8 mouse cellular contexts compared by ENCODE assay signal in the genomic region with DNA sequence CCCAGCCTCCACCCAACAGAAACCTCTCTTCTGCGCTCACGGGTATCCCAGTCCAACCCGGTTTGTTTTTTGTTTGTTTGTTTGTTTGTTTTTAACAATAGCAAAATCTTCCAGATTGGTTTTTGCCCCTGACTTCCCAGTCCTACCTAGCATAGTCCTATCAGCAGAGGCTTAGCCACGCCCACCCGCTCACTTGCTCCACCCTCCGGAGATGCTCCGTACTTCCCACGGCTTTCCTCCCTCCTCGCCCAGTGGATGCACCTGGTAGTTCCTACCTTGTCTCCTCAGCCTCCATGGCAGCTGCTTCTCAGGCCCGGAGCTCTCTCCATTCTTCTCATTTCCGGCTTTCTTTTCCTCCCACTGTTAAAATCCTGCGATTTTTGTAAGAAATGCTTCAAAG. TPM values are rescaled to one million over a fixed set of nuclear protein-coding genes. Genes with fewer than 3 reads are reported as not detected.
DNase-seq lines count a peak whose midpoint lies in the region; ATAC-seq and TF ChIP-seq lines count a peak whose summit lies in the region.
"Had no signal": no experiment of that assay in that cellular context is flagged by ENCODE, and none has a peak within 500 bp of the region (broad histone marks: within the 10 kb centered on the region; RNA-seq: fewer than 3 reads in every experiment).

No protein-coding gene starts in this region.

- no peaks in the 10 kb centered on the region for H3K4me1 ChIP-seq in hindbrain, postnatal 0 days (ENCODE audit: insufficient read depth, low read length)
- 0 out of 2 replicates have a peak, but pooled peaks cover 6% of the 10 kb centered on the region for H3K4me1 ChIP-seq in hindbrain, embryonic 12.5 days
- peaks cover 0 to 10% of the 10 kb centered on the region in 2 experiments; a peak in 1 of 4 replicates for H3K4me1 ChIP-seq in ES-E14 (ENCODE audit: control insufficient read depth in 2 of 2, insufficient read depth in 2 of 2, low read length in 2 of 2, poor library complexity in 1 of 2)
- H3K4me1 ChIP-seq in olfactory bulb, adult 2 months (ENCODE audit: control insufficient read depth, insufficient read depth, low read length) = peaks cover 10% of the 10 kb centered on the region
- H3K4me1 ChIP-seq: lung, embryonic 15.5 days had no signal

- no peaks in the 10 kb centered on the region for H3K36me3 ChIP-seq in hindbrain, postnatal 0 days (ENCODE audit: insufficient read depth, low read length)
- H3K36me3 ChIP-seq in hindbrain, embryonic 12.5 days = no peaks in the 10 kb centered on the region
- no peaks in the 10 kb centered on the region for H3K36me3 ChIP-seq in ES-E14 (ENCODE audit: control insufficient read depth, insufficient read depth, low read length, poor library complexity, severe bottlenecking)
- H3K36me3 ChIP-seq: lung, embryonic 15.5 days had no signal

- H3K27me3 ChIP-seq in hindbrain, postnatal 0 days (ENCODE audit: insufficient read depth, low read length) = no peaks in the 10 kb centered on the region
- peaks cover 16% of the 10 kb centered on the region; the same call in 1 of the 2 replicates for H3K27me3 ChIP-seq in hindbrain, embryonic 12.5 days

- no peak for TF ChIP-seq POLR2A in olfactory bulb, adult 2 months (IDR thresholded peaks at IDR 0.05; ENCODE audit: insufficient read depth, low read depth, low read length)

- H3K4me2 ChIP-seq in hindbrain, postnatal 0 days (ENCODE audit: low read depth, low read length) = no peak overlapping the region
- no peak overlapping the region for H3K4me2 ChIP-seq in hindbrain, embryonic 12.5 days (replicated peaks)
- H3K4me2 ChIP-seq: lung, embryonic 15.5 days had no signal

- no peak overlapping the region for H3K4me3 ChIP-seq in hindbrain, postnatal 0 days (ENCODE audit: low read length)
- no peak overlapping the region for H3K4me3 ChIP-seq in hindbrain, embryonic 12.5 days
- H3K4me3 ChIP-seq in ES-E14 (ENCODE audit: insufficient read depth in 1 of 2, low read depth in 1 of 2, low read length in 2 of 2, poor library complexity in 1 of 2, severe bottlenecking in 1 of 2) = no peak overlapping the region
- H3K4me3 ChIP-seq in olfactory bulb, adult 2 months (ENCODE audit: insufficient read depth, low read depth, low read length) = no peak overlapping the region
- H3K4me3 ChIP-seq: lung, embryonic 15.5 days had no signal

- 27% methylated on average over 12 of the region's 12 CpGs for WGBS in hindbrain, postnatal 0 days
- 21% methylated on average over 12 of the region's 12 CpGs for WGBS in hindbrain, embryonic 12.5 days
- 51% methylated on average over 12 of the region's 12 CpGs for WGBS in olfactory bulb, adult 2 months

- no peak overlapping the region for H3K27ac ChIP-seq in hindbrain, postnatal 0 days
- H3K27ac ChIP-seq in hindbrain, embryonic 12.5 days = no peak overlapping the region
- no peak overlapping the region for H3K27ac ChIP-seq in ES-E14 (ENCODE audit: insufficient read depth, low read depth, low read length, poor library complexity, severe bottlenecking)
- no peak overlapping the region for H3K27ac ChIP-seq in olfactory bulb, adult 2 months (ENCODE audit: insufficient read depth, low read depth, low read length)
- H3K27ac ChIP-seq: lung, embryonic 15.5 days had no signal

- ATAC-seq in hindbrain, postnatal 0 days = peak; percentile 77
- no peak for ATAC-seq in hindbrain, embryonic 12.5 days (ENCODE audit: low FRiP score)

- in situ Hi-C loops in ES-E14 (cut with MboI; ENCODE audit: low sequenced_read_pairs in 2 of 2, unreplicated experiment in 2 of 2) = loop anchor here in 1 of 2 experiments (10.0 kb wide), 1 partner anchor 69 kb away; no protein-coding TSS in a partner anchor

- peak; percentile 59 for DNase-seq in hindbrain, postnatal 0 days (ENCODE audit: low spot score)
- peak; percentile 89 for DNase-seq in ES-E14 (ENCODE audit: low read depth, low spot score)
- peak; percentile 18 for DNase-seq in c-Kit-positive CD71-positive TER-119-positive erythroid progenitor cells, embryonic 14.5 days (ENCODE audit: low spot score)
- peak; percentile 48 for DNase-seq in kidney, postnatal 14 days
- DNase-seq in layer of hippocampus, postnatal 10 days (ENCODE audit: low spot score in 2 of 2) = no peak

- no peaks in the 10 kb centered on the region for H3K9me3 ChIP-seq in hindbrain, postnatal 0 days (ENCODE audit: low read length)
- no peaks in the 10 kb centered on the region for H3K9me3 ChIP-seq in hindbrain, embryonic 12.5 days (replicated peaks)
- no peaks in the 10 kb centered on the region for H3K9me3 ChIP-seq in ES-E14 (ENCODE audit: control insufficient read depth, insufficient read depth, low read depth, low read length)
- H3K9me3 ChIP-seq: lung, embryonic 15.5 days had no signal

- TF ChIP-seq CTCF in hindbrain, postnatal 0 days (IDR thresholded peaks at IDR 0.05; ENCODE audit: low read depth) = peak; percentile 59
- TF ChIP-seq CTCF in olfactory bulb, adult 2 months (IDR thresholded peaks at IDR 0.05; ENCODE audit: insufficient read depth, low read depth, low read length) = 0 out of 2 replicates have a peak, but pooled peaks have one; percentile 19

- no peak overlapping the region for H3K9ac ChIP-seq in hindbrain, postnatal 0 days (replicated peaks; ENCODE audit: low read length)
- H3K9ac ChIP-seq in hindbrain, embryonic 12.5 days = no peak overlapping the region
- H3K9ac ChIP-seq in ES-E14 (ENCODE audit: insufficient read depth, low read depth, low read length, poor library complexity, severe bottlenecking) = no peak overlapping the region
- H3K9ac ChIP-seq: lung, embryonic 15.5 days had no signal

TF ChIP-seq in ES-E14, 5 proteins besides CTCF, POLR2A, EP300 and RAD21:
- TF ChIP-seq ZC3H11A (IDR thresholded peaks at IDR 0.05; ENCODE audit: borderline replicate concordance, low read depth, low read length) (no peak), HCFC1 (IDR thresholded peaks at IDR 0.05; ENCODE audit: borderline replicate concordance, insufficient read depth, low read length) (no peak), CHD2 (IDR thresholded peaks at IDR 0.05; ENCODE audit: low read depth, low read length) (no peak), ZNF384 (IDR thresholded peaks at IDR 0.05; ENCODE audit: low read depth, low read length) (no peak), MAFK (IDR thresholded peaks at IDR 0.05; ENCODE audit: insufficient read depth, low read depth, low read length) (no peak)

RNA-seq across cellular contexts. Expression of gene Gm10188, which starts 4.0 kb away (rescaled TPM):
- not detected in 2 replicates for total RNA-seq in hindbrain, postnatal 0 days (2014; rRNA removed)
- 0.28 TPM in 1 of 2 replicates, not detected in the other for polyA plus RNA-seq in hindbrain, postnatal 0 days (2015; fragmentation: Nextera tagmentation; extraction: Ambion mirVana)
- 0.49 TPM in 1 of 2 replicates, not detected in the other for polyA plus RNA-seq in hindbrain, embryonic 12.5 days (2016; fragmentation: Nextera tagmentation; extraction: Ambion mirVana)
- 0.37 TPM in 1 of 2 replicates, not detected in the other for total RNA-seq in ES-E14 (2012; rRNA removed)
- polyA plus RNA-seq in olfactory bulb, adult 2 months (2012; ENCODE audit: insufficient read depth, insufficient read length, low replicate concordance, missing spikeins) = not detected in 2 replicates
- not detected for total RNA-seq in layer of hippocampus, postnatal 10 days (2021)
- polyA plus RNA-seq: lung, embryonic 15.5 days had no signal

RNA-seq across cellular contexts. Expression of gene AC124108.1, which starts 42.3 kb away (rescaled TPM):
- total RNA-seq in hindbrain, postnatal 0 days (2014; rRNA removed) = 2.0 and 4.8 TPM in 2 replicates
- polyA plus RNA-seq in hindbrain, postnatal 0 days (2015; fragmentation: Nextera tagmentation; extraction: Ambion mirVana) = 0.50 and 0.70 TPM in 2 replicates
- 3.6 and 4.1 TPM in 2 replicates for polyA plus RNA-seq in hindbrain, embryonic 12.5 days (2016; fragmentation: Nextera tagmentation; extraction: Ambion mirVana)
- 5.0 and 6.5 TPM in 2 replicates for total RNA-seq in ES-E14 (2012; rRNA removed)
- not detected in 2 replicates for polyA plus RNA-seq in olfactory bulb, adult 2 months (2012; ENCODE audit: insufficient read depth, insufficient read length, low replicate concordance, missing spikeins)
- 1 to 10 TPM; 1.7 TPM for total RNA-seq in layer of hippocampus, postnatal 10 days (2021)

RNA-seq across cellular contexts. Expression of gene Lemd1, which starts 42.3 kb away (rescaled TPM):
- 10.9 and 16.6 TPM in 2 replicates for total RNA-seq in hindbrain, postnatal 0 days (2014; rRNA removed)
- polyA plus RNA-seq in hindbrain, postnatal 0 days (2015; fragmentation: Nextera tagmentation; extraction: Ambion mirVana) = 7.9 and 9.0 TPM in 2 replicates
- 10.8 and 12.7 TPM in 2 replicates for polyA plus RNA-seq in hindbrain, embryonic 12.5 days (2016; fragmentation: Nextera tagmentation; extraction: Ambion mirVana)
- 3.9 and 4.3 TPM in 2 replicates for total RNA-seq in ES-E14 (2012; rRNA removed)
- polyA plus RNA-seq in olfactory bulb, adult 2 months (2012; ENCODE audit: insufficient read depth, insufficient read length, low replicate concordance, missing spikeins) = not detected in 2 replicates
- 1 to 10 TPM; 4.9 TPM for total RNA-seq in layer of hippocampus, postnatal 10 days (2021)

Comparison
In these comparisons a context has a peak if more than half of its experiments do, and no peak if none do; other contexts are left out.
1. DNase-seq: peak in hindbrain, postnatal 0 days (single experiment), ES-E14 (single experiment), c-Kit-positive CD71-positive TER-119-positive erythroid progenitor cells, embryonic 14.5 days (single experiment) and kidney, postnatal 14 days (single experiment); none in layer of hippocampus, postnatal 10 days (0 of 2).